Mouse (Mus musculus) heart, adult 2 months (tissue): ENCODE data around the gene Islr2.

ENCODE experiments used
- CTCF ChIP-seq: fragments of 200-600 bp; IDR thresholded peaks from 2 replicates; pipeline ENCODE4 v1.8.1; 2022; ENCODE audit warnings: antibody characterized with exemption, mild to moderate bottlenecking, moderate library complexity
- EP300 ChIP-seq: fragments of 200-500 bp; IDR thresholded peaks from 2 replicates; pipeline ENCODE4 v1.6.1; 2011; ENCODE audit warnings: low read depth, low read length, control low read depth; ENCODE audit not compliant: insufficient read depth
- POLR2A ChIP-seq: fragments of 200-500 bp; IDR thresholded peaks from 2 replicates; pipeline ENCODE4 v1.6.1; 2011; ENCODE audit warnings: mild to moderate bottlenecking, low read depth, low read length, control low read depth; ENCODE audit not compliant: insufficient read depth

- TF ChIP-seq CTCF (peak; percentile 60), POLR2A (no peak), EP300 (no peak)
These were observed at the start of gene Islr2, which contains the start of gene Islr for GRCm38 (mm10) chr9:58203516-58204447.
